Mouse (Mus musculus) embryo, embryonic 10 days (tissue): ENCODE data around the gene Msi1.
"Not testable (repeated sequence)": the region's sequence is repeated elsewhere in the genome, so short reads cannot be mapped to it uniquely, and the experiment has no call there.

Source experiments
- DNase-seq: peaks from one replicate; pipeline ENCODE4 v3.0.0-alpha.2; 2015; ENCODE audit warnings: low spot score

The Msi1 gene

DNA sequence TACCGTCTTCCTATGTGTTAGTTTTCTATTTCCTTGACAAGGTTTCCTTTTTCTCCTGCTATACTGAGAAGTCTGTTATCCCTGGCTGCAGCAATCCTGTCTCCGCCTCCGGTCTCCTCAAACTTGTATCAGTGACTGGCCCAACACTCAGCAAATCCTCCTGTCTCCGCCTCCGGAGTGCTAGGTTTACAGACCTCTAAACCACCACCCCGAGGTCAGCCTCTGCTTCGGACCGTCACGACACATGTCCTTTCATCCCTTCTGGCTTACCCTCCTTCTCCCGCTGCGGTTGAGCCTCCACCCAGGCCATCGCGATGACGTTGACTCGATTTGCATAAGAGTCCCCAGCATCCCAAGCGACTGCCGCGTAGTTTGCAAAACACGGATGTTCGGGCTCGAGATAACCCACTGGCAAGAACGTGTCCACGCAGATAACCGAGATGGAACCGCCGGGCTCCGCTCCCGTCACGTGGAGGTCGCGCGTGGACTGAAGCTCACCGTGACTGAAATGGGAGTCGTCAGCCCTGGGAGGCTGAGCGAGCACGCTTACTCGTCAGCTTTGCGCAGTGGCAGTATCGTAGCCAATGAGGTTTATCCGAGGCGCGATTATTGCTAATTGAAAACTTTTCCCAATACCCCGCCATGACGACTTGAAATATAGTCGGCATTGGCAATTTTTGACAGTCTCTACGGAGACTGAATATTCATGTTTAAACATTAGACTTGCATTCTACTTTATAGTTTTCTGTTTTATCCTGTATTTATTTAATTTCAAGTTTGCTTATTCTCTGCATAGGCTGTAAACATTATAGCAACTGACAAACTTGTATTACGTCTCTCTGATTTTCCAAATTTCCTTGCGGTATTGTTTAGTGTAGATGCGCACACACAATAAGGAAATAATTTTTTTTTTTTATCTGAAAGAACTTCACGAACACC lies 60.6 kb downstream of the Msi1 start:
- peak; percentile 94 for DNase-seq

DNA sequence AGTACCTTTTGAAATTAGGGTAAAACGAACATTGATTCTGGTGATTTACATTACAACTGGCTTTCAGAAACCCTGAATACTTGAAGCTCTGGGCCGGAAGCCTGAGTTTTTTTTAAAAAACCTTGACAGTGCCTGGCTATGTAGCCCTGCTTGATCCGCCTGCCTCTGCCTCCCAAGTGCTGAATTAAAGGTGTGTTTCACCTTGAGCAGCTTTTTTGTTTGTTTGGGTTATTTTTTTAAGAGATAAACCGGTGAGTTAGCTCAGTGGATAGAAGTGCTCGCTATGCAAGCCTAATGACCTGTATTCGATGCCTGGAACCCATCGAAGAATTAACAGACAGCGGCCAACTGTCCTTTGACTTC lies 61.2 kb downstream of the Msi1 start:
- no peak for DNase-seq

DNA sequence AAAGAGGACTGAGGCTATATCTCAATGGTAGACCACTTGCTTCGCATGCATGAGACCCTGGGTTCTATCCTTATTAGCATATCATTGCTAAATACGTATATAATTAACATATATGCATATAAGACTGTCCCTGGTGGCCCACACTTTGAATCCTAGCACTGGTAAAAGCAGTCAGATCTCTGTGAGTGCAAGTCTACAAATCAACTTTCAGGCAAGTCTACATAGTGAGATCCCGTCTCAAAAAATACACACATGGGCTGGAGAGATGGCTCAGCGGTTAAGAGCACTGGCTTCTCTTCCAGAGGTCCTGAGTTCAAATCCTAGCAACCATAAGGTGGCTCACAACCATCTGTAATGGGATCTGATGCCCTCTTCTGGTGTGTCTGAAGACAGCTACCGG lies 61.7 kb downstream of the Msi1 start:
- DNase-seq = no peak

DNA sequence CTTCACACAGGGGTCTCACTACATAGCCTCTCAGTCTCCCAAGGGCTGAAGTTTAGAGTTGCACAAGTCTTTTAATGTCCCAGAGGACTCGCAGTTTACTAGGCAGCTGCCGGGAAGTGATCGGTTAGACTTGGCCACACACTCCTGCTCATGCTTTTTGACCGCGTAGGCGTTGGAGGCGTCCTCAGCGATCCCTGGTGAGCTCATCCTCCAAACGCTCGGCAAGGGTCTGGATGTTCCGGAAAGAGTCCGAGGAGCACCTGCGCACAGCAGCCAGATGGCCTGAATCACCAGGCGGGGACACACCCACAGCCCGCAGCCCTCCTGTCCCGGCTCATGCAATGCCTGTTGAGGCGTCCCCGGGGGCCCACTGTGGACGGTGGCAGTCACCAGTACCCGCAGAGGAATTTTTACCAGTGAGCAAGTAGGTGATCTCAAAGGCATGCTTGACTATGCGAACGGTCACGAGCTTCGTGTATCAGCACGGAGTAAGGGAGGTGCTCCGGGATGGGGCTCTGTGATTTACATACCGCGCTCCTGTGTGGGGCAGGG lies 62.4 kb downstream of the Msi1 start:
- peak; percentile 46 for DNase-seq

DNA sequence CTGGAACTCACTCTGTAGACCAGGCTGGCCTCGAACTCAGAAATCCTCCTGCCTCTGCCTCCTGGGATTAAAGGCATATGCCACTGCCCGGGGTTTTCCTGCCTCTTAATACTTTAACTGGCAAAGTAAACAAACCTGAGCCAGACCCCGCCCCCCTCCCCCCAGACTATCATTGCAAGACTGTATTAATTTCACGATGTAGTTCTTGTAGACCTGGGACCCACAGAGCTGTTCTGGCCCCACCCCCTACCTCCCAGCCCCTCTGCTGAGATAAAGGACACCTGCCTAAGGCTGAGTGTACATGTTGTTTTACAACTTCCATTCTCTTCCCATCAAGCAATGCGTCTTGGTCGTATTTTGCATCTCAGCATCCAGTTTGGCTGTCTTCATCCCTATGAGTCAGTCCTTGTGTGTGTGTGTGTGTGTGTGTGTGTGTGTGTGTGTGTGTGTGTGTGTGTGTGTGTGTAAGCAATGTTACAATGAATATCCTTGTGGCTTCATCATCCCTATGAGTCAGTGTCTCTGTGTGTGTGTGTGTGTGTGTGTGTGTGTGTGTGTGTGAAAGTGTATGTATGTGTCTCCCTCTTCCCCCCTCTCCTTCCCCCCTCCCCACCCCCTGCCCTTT lies 63.4 kb downstream of the Msi1 start:
- no peak for DNase-seq

DNA sequence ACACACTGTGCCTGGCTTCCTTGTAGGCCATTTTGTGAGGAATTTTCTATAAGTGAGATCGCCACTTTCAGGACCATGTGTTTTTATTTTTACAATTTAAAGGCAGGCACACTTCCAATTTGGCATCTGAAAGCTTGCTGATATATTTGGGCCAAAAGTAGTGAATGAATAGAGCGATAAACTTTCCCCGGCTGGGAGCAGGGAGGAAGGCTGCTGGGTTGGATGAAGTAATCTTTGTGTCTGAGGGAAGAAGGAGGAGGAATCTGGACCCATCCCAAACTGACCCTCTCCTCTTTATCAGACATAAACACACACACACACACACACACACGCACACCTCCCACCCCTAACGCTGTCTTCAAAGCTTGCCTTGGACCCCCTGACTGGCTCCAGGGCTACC lies 64.0 kb downstream of the Msi1 start:
- DNase-seq = no peak

DNA sequence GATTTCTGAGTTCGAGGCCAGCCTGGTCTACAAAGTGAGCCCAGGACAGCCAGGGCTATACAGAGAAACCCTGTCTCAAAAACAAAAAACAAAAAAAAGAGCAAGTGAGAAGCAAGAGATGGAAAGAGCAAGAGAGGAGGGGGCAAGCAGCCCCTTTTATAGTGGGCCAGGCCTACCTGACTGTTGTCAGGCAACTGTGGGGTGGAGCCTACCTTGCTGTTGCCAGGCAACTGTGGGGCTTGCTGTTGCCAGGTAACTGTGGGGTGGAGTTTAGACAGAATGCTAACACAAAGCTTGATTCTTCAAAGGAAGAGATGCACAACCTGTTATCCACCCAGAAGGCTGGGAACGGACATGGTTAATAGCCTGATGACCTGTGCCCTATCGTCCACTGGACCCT lies 66.2 kb downstream of the Msi1 start:
- not testable (repeated sequence) for DNase-seq

DNA sequence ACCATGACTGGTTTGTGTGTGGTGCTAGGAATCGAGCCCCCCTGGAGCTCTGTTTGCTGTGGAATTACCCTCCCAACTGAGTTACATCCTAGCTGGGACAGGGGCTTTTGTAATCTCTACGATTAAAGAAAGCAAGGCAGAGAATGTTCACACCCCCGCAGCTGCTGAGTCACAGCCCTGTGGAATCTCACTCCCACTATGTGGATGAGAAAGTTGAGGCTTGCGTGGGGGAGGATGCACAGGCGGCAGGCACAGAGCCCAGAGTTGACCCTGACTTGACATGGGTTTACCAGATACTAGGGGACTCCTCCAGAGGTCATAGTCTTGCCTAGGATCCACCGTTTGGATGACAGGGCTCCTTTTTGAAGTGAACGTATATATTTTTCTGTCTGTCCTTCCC lies 67.6 kb downstream of the Msi1 start:
- DNase-seq = no peak

DNA sequence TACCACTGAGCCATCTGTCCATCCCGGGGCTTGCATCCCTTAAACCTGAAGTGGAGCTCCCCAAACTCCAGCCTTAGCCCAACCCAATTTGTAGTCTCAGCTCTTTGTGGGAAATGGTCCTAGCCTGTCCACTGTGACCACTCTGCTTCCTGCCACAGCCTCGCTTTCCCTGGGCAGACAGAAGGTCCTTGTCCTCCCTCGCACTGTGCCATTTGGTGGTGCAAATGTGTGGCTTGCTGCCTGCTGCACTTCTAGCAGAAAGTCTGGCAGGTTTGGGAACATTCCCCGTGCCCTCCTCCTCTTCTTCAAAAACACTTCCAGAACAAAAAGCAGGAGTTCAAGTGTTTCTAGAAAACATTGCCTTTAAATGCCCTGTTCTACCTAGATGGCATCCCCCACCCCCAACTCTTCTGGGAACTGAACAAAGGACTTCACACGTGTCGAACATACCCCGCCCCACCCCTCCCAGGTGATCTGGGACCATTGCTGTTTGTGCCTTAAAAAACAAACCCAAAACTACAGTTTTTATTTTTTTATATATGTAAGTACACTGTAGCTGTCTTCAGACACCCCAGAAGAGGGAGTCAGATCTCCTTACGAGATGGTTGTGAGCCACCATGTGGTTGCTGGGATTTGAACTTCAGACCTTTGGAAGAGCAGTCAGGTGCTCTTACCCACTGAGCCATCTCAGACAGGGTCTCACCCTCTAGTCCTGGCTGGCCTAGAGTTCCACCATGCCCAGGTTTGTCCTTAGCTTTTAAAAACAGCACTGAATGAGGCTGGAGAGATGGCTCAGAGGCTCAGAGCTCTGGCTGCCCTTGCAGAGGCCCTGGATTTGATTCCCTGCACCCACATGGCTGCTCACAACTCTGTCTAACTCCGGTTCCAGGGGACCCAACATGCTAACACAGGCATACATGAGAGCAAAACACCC lies 69.2 kb downstream of the Msi1 start:
- no peak for DNase-seq

DNA sequence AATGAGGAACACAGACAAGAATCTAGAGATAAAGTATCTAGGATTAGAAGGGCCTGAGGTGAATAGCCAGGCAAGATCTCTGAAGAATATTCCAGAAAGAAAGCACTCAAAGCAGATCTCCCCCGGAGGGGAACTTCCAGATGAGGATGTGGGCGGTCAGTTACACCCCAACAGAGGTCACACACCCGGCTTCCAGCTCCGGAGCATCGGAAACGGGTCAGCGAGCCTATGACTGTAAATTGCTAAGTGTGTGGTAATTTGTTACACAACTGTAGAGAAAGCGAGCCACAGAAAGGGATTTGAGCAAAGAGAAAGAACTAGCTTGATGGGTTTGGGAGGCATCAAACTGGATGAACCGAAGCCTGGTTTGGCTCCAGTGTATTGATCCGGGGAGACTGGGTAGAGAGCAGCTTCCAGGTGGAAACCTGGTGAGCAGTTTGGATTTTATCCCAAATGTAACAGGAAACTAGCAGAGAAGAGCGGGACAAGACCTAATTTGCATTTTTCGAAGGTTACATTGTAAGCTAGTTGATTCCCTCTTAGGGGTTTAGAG lies 71.1 kb downstream of the Msi1 start:
- DNase-seq = no peak

DNA sequence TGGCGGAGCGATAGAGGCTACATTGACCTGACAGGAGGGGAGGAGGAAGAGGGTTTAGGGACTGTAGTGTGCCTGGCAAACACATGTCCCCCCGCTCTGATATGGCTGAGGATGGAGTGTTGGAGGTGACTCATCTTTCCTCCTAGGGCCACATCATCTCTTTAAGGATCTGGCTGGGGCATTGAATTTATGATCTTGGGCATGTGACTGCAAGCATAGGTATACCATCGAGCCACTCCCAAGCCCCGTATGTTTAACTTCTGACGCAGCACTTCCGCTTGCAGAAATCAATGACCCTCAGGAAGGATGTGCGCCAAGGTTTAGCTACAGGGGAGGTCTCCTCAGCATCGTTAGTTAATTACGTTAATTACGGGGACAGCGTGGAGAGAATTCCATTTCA lies 73.6 kb downstream of the Msi1 start:
- no peak for DNase-seq
